Mouse (Mus musculus) kidney, adult 9 months (tissue): ENCODE measurements around the gene Yipf1.
"Not testable (repeated sequence)": the region's sequence is repeated elsewhere in the genome, so short reads cannot be mapped to it uniquely, and the experiment has no call there.

Source experiments
- DNase-seq: peaks from one replicate; pipeline ENCODE4 v3.0.0; 2022

The Yipf1 gene

GRCm38 (mm10) chr4:107328530-107328929 is 14.4 kb downstream of the Yipf1 start:
- no peak for DNase-seq

- DNase-seq, result no peak
These were observed 19.4 kb downstream of the Yipf1 start for GRCm38 (mm10) chr4:107333514-107333913.

- no peak for DNase-seq
These were observed 22.2 kb downstream of the Yipf1 start for GRCm38 (mm10) chr4:107336356-107336755.

GRCm38 (mm10) chr4:107337455-107337854 is 23.3 kb downstream of the Yipf1 start:
- peak; percentile 38 for DNase-seq

GRCm38 (mm10) chr4:107341354-107341753 is 27.2 kb downstream of the Yipf1 start:
- no peak for DNase-seq

- no peak for DNase-seq
These were observed 30.4 kb downstream of the Yipf1 start for GRCm38 (mm10) chr4:107344612-107345011.

- no peak for DNase-seq
These were observed 33.1 kb downstream of the Yipf1 start for GRCm38 (mm10) chr4:107347221-107347620.

- DNase-seq, result no peak
These were observed 34.6 kb downstream of the Yipf1 start for GRCm38 (mm10) chr4:107348529-107349310.

GRCm38 (mm10) chr4:107349311-107350008 is 35.3 kb downstream of the Yipf1 start:
- peak; percentile 62 for DNase-seq

GRCm38 (mm10) chr4:107351368-107351767 is 37.2 kb downstream of the Yipf1 start:
- no peak for DNase-seq

GRCm38 (mm10) chr4:107353612-107354011 is 39.4 kb downstream of the Yipf1 start:
- peak; percentile 38 for DNase-seq

GRCm38 (mm10) chr4:107354126-107354525 is 40.0 kb downstream of the Yipf1 start:
- DNase-seq, result no peak

- peak; percentile 48 for DNase-seq
These were observed 40.4 kb downstream of the Yipf1 start for GRCm38 (mm10) chr4:107354543-107354942.

GRCm38 (mm10) chr4:107357172-107357571 is 43.0 kb downstream of the Yipf1 start:
- DNase-seq, result not testable (repeated sequence)

GRCm38 (mm10) chr4:107358460-107358859 is 44.3 kb downstream of the Yipf1 start:
- no peak for DNase-seq

- DNase-seq, result peak; percentile 54
These were observed 46.4 kb downstream of the Yipf1 start for GRCm38 (mm10) chr4:107360457-107361145.

- DNase-seq, result no peak
These were observed 48.6 kb downstream of the Yipf1 start for GRCm38 (mm10) chr4:107362755-107363154.

- no peak for DNase-seq
These were observed 49.4 kb downstream of the Yipf1 start for GRCm38 (mm10) chr4:107363573-107363972.

GRCm38 (mm10) chr4:107364190-107364639 is 50.1 kb downstream of the Yipf1 start:
- no peak for DNase-seq

- not testable (repeated sequence) for DNase-seq
These were observed 52.2 kb downstream of the Yipf1 start for GRCm38 (mm10) chr4:107366408-107366807.

GRCm38 (mm10) chr4:107367567-107368314 is 53.6 kb downstream of the Yipf1 start, which contains the start of gene Ndc1:
TSS of gene Ndc1 (plus strand) at chr4:107367784.
- DNase-seq, result peak; percentile 93

- DNase-seq, result no peak
These were observed 58.1 kb downstream of the Yipf1 start for GRCm38 (mm10) chr4:107372304-107372703.

GRCm38 (mm10) chr4:107374677-107375076 is 60.5 kb downstream of the Yipf1 start:
- DNase-seq, result no peak
